Mouse (Mus musculus) stomach, embryonic 15.5 days (tissue): ENCODE data around the gene Fth1. TPM values are rescaled to one million over a fixed set of nuclear protein-coding genes. Genes with fewer than 3 reads are reported as not detected.

ENCODE experiments used
- ATAC-seq: fragments of 200-750 bp; cut with Nextera tagmentation; 2 replicates; pipeline ENCODE4 v1.8.0; 2017; ENCODE audit warnings: low read depth, moderate number of reproducible peaks, moderate TSS enrichment; ENCODE audit not compliant: insufficient read depth, low FRiP score
- H3K27ac ChIP-seq: fragments of 300-500 bp; sonication (generic); 2 replicates; pipeline ENCODE4 v1.5.1; 2015; ENCODE audit warnings: mild to moderate bottlenecking, inconsistent platforms
- H3K27me3 ChIP-seq: fragments of 300-500 bp; sonication (generic); replicated peaks from 2 replicates; pipeline ENCODE4 v1.6.1; 2015; ENCODE audit warnings: inconsistent platforms
- H3K36me3 ChIP-seq: fragments of 300-500 bp; sonication (generic); 2 replicates; pipeline ENCODE4 v1.6.1; 2015; ENCODE audit warnings: inconsistent platforms
- H3K4me1 ChIP-seq: fragments of 300-500 bp; sonication (generic); 2 replicates; pipeline ENCODE4 v1.6.1; 2015; ENCODE audit warnings: inconsistent platforms
- H3K4me2 ChIP-seq: fragments of 300-500 bp; sonication (generic); 2 replicates; pipeline ENCODE4 v1.6.1; 2015; ENCODE audit warnings: mild to moderate bottlenecking, inconsistent platforms
- H3K4me3 ChIP-seq: fragments of 300-500 bp; sonication (generic); replicated peaks from 2 replicates; pipeline ENCODE4 v1.5.1; 2015; ENCODE audit warnings: inconsistent platforms
- H3K9ac ChIP-seq: fragments of 300-500 bp; sonication (generic); 2 replicates; pipeline ENCODE4 v1.6.1; 2015; ENCODE audit warnings: inconsistent platforms
- H3K9me3 ChIP-seq: fragments of 300-500 bp; sonication (generic); 2 replicates; pipeline ENCODE4 v1.6.1; 2016; ENCODE audit warnings: inconsistent platforms
- WGBS: fragments of 180-500 bp; shearing (Covaris S2); methylation state at CpG from one replicate; pipeline ENCODE4 v1.1.7; 2015; 5-methylcytosine and 5-hydroxymethylcytosine counted together
- polyA plus RNA-seq: library from polyadenylated mRNA; unstranded; fragments of >200 nt; fragmentation: Nextera tagmentation; extraction: Ambion mirVana; gene quantifications from 2 replicates; pipeline ENCODE4 v1.2.1, GENCODE M21; 2015

Fth1 gene
- polyA plus RNA-seq, 1 experiment from 2014 or later = 1,987 TPM

GRCm38 (mm10) chr19:9945800-9946564 is 34.4 kb upstream of the Fth1 start:
- Histone ChIP-seq H3K9me3 (no peaks in the 10 kb centered on the region), H3K4me2 (no peak overlapping the region), H3K27me3 (no peaks in the 10 kb centered on the region), H3K4me1 (peaks cover 8% of the 10 kb centered on the region; the same call in 1 of the 2 replicates), H3K9ac (no peak overlapping the region), H3K27ac (no peak overlapping the region), H3K4me3 (no peak overlapping the region), H3K36me3 (no peaks in the 10 kb centered on the region)
- no peak for ATAC-seq
- WGBS = 86% methylated on average over 8 of the region's 8 CpGs

- H3K4me1 ChIP-seq = peaks cover 5% of the 10 kb centered on the region; the same call in 1 of the 2 replicates
- no peak overlapping the region for H3K4me3 ChIP-seq
- H3K27ac ChIP-seq = no peak overlapping the region
- H3K9me3 ChIP-seq = no peaks in the 10 kb centered on the region
- WGBS = 68% methylated on average over 3 of the region's 3 CpGs
- ATAC-seq = no peak
- H3K4me2 ChIP-seq = no peak overlapping the region
- H3K9ac ChIP-seq = no peak overlapping the region
- no peaks in the 10 kb centered on the region for H3K36me3 ChIP-seq
- no peaks in the 10 kb centered on the region for H3K27me3 ChIP-seq
Observed at GRCm38 (mm10) chr19:9946986-9947385, 33.4 kb upstream of the Fth1 start.

DNA sequence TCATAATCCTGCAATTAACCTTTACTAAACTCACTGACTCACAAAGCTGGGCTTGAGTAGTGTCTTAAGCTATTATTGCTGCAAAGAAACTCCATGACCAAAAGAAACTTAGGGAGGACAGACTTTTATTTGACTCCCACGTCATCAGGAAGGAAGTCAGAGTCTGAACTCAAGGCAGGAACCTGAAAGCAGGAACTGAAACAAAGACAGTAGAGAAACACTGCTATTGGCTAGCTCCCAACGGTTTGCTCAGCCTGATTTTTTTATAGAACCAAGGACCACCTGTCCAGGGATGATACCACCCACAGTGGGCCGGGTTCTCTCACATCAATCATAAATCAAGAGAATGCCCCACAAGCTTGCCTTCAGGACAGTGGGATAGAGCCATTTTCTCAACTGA is 28.0 kb upstream of the Fth1 start:
- WGBS = 68% methylated on average over 3 of the region's 3 CpGs
- H3K4me3 ChIP-seq = no peak overlapping the region
- no peak overlapping the region for H3K4me2 ChIP-seq
- no peak overlapping the region for H3K9ac ChIP-seq
- no peaks in the 10 kb centered on the region for H3K9me3 ChIP-seq
- no peak overlapping the region for H3K27ac ChIP-seq
- H3K27me3 ChIP-seq = no peaks in the 10 kb centered on the region
- no peak for ATAC-seq
- peaks cover 11% of the 10 kb centered on the region for H3K4me1 ChIP-seq
- H3K36me3 ChIP-seq = no peaks in the 10 kb centered on the region

DNA sequence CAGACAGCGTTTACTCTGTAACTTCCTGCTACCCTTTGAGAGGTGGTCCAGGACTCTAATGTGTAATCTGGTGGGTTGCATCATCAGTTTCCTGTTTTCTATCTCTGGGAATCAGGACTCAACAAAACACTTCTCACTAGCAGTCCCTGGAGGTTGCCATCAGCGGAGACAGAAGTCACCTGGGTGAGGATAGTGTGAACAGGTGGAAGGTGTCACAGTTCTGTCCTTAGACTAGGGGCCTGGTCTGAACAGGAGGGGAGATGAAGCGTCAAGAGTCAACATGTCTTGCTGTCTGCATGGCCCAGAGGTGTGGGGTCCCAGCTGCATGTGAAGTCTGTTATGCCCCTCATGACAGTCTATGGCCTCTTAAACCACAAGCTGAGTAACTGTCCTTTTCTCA is 27.5 kb upstream of the Fth1 start:
- Histone ChIP-seq H3K36me3 (no peaks in the 10 kb centered on the region), H3K9ac (no peak overlapping the region), H3K4me3 (no peak overlapping the region), H3K9me3 (no peaks in the 10 kb centered on the region), H3K27ac (no peak overlapping the region), H3K4me2 (no peak overlapping the region), H3K27me3 (no peaks in the 10 kb centered on the region), H3K4me1 (peaks cover 11% of the 10 kb centered on the region)
- 73% methylated on average over 3 of the region's 3 CpGs for WGBS
- ATAC-seq = no peak

DNA sequence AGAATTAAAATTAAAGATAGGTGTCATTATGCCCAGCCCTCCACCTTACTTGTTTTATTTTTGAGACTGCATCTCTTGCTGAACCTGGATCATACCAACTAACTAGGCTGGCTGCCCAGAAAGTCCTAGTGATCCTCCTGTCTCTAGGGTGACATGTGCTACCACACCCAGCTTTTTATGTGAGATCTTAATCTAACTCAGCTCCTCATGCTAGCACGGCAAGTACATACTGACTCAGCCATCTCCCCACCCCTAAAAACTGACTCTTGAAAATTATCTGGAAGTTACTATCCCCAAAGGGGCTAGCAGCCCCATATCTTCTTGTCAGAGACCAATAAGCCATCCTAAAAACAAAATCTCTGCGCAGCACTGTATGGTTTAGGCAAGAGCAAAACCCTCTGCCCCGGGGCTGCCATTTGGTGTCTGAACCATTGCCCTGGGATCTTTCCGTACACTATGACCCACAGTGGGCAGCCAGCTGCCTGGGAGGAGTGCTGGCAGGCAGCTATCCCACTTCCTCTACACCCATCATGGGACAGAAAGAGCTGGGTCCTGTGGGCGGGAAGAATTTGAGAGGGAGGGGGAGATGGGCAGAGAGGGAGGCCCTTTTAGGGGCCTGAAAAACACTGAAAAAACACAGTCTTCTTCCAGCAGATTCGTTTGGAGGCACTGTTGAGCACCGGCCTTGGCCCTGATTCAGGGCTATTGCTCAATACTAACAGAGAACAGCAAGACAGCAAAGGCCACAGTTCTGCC is 26.2 kb upstream of the Fth1 start:
- Histone ChIP-seq H3K9ac (no peak overlapping the region), H3K27me3 (no peaks in the 10 kb centered on the region), H3K4me3 (0 out of 2 replicates have a peak overlapping the region, but pooled peaks have one; percentile 2), H3K4me2 (peak overlapping the region; percentile 38), H3K36me3 (no peaks in the 10 kb centered on the region), H3K4me1 (peaks cover 11% of the 10 kb centered on the region), H3K9me3 (no peaks in the 10 kb centered on the region), H3K27ac (peak overlapping the region; percentile 90)
- ATAC-seq = peak; percentile 85
- WGBS = 21% methylated on average over 7 of the region's 7 CpGs

- Histone ChIP-seq H3K36me3 (no peaks in the 10 kb centered on the region), H3K27ac (peak overlapping the region; percentile 90), H3K4me2 (peak overlapping the region; percentile 38), H3K9ac (no peak overlapping the region; the same call in 1 of the 2 replicates), H3K27me3 (no peaks in the 10 kb centered on the region), H3K9me3 (no peaks in the 10 kb centered on the region), H3K4me1 (peaks cover 11% of the 10 kb centered on the region), H3K4me3 (0 out of 2 replicates have a peak overlapping the region, but pooled peaks have one; percentile 2)
- ATAC-seq = peak; percentile 37; the same call in 1 of the 2 replicates
- WGBS = 26% methylated on average over 5 of the region's 5 CpGs
Observed at GRCm38 (mm10) chr19:9954811-9955202, 25.6 kb upstream of the Fth1 start.

GRCm38 (mm10) chr19:9955438-9955837 is 25.0 kb upstream of the Fth1 start:
- H3K27ac ChIP-seq = peak overlapping the region; percentile 90; the same call in 1 of the 2 replicates
- H3K4me1 ChIP-seq = peaks cover 11% of the 10 kb centered on the region
- H3K9ac ChIP-seq = no peak overlapping the region
- no peaks in the 10 kb centered on the region for H3K27me3 ChIP-seq
- H3K4me3 ChIP-seq = no peak overlapping the region
- H3K9me3 ChIP-seq = no peaks in the 10 kb centered on the region
- 72% methylated on average over 1 of the region's 1 CpGs for WGBS
- no peak for ATAC-seq
- no peak overlapping the region for H3K4me2 ChIP-seq
- H3K36me3 ChIP-seq = no peaks in the 10 kb centered on the region

- H3K9ac ChIP-seq = no peak overlapping the region
- H3K9me3 ChIP-seq = no peaks in the 10 kb centered on the region
- no peak overlapping the region for H3K27ac ChIP-seq
- no peak overlapping the region for H3K4me2 ChIP-seq
- no peak overlapping the region for H3K4me3 ChIP-seq
- WGBS = 71% methylated on average over 4 of the region's 4 CpGs
- no peak for ATAC-seq
- no peaks in the 10 kb centered on the region for H3K27me3 ChIP-seq
- peaks cover 11% of the 10 kb centered on the region for H3K4me1 ChIP-seq
- H3K36me3 ChIP-seq = no peaks in the 10 kb centered on the region
Observed at GRCm38 (mm10) chr19:9956624-9957388, 23.6 kb upstream of the Fth1 start.

DNA sequence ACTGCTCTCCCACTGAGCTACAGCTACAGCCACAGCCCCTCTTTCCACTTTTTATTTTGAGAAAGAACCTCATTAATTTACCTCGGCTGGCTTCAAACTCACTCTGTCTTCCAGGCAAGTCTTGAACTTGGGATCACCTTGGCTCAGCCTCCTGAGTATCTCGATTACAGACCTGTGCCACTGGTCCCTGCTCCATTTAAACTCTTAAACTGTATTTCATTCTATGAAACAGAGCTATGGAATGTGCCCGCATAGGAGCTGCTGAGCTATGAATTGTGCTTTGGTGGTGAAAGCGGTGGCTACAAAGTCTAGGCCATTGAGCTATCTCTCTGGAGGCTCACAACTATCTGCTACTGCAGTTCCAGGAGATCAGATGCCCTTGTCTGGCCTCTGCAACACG is 22.4 kb upstream of the Fth1 start:
- H3K4me3 ChIP-seq = no peak overlapping the region
- H3K9ac ChIP-seq = no peak overlapping the region
- H3K4me2 ChIP-seq = no peak overlapping the region
- H3K27ac ChIP-seq = no peak overlapping the region
- H3K4me1 ChIP-seq = peaks cover 11% of the 10 kb centered on the region
- no peaks in the 10 kb centered on the region for H3K9me3 ChIP-seq
- no peak for ATAC-seq
- no peaks in the 10 kb centered on the region for H3K27me3 ChIP-seq
- no peaks in the 10 kb centered on the region for H3K36me3 ChIP-seq
- WGBS = 84% methylated on average over 5 of the region's 5 CpGs

DNA sequence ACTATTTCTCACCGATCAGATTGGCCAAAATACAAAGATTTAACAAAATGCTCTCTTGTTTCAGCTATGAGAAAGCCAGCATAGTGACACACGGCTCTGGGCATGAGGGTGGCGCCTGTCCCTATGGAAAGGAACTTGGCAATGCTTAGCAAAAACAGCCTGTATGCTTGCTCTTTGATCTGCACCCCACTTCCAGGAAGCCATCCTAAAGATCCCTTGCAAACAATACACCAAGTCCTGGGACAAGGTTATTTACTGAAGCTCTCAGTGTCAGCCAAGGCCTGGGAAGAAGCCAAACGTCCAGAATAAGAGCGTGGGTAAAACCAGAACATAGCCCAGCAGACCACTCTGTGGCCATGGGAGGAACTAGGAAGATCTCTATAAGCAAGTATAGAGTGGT is 19.6 kb upstream of the Fth1 start:
- WGBS = 76% methylated on average over 5 of the region's 5 CpGs
- Histone ChIP-seq H3K4me1 (no peaks in the 10 kb centered on the region), H3K27ac (no peak overlapping the region), H3K36me3 (no peaks in the 10 kb centered on the region), H3K4me3 (no peak overlapping the region), H3K9ac (no peak overlapping the region), H3K4me2 (no peak overlapping the region), H3K27me3 (no peaks in the 10 kb centered on the region), H3K9me3 (no peaks in the 10 kb centered on the region)
- ATAC-seq = no peak

DNA sequence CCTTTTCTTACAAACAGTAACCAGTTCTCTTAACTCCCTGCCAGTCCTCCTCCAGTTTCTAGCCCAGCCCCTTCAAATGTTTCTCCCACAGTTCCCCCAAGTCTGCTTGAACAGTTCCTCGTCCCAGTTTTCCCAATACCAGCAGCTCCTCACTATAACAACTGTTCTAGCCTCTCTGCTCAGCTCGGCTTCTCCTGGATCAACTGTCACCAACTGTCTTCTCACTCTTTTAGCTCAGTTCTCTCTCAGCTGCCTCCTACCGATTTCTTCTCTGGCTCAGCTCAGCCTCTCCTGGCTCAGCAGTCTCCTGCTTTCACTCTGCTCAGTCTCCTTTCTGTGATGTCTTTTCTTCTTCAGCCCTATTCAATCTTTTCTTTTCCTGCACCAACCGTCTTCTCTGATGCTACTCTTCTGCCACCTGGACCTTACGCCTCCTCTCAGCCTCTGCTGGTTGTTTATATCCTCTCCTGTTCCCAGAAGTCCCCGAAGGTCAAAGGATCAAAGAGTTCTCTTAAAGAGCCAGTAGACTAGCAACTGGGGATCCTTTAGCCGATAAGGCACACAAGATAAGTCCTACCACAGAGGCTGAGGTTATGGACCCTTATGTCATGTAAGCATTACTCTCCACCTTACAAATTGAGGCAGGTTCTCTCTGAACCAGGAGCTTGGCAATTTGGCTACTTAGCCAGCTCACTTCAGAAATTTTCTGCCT is 16.0 kb upstream of the Fth1 start:
- H3K27ac ChIP-seq = no peak overlapping the region
- WGBS = 15% methylated on average over 7 of the region's 7 CpGs

More for the DNA sequence above, 16.0 kb upstream of the Fth1 start:
- no peaks in the 10 kb centered on the region for H3K9me3 ChIP-seq
- no peaks in the 10 kb centered on the region for H3K4me1 ChIP-seq
- H3K9ac ChIP-seq = no peak overlapping the region
- H3K4me2 ChIP-seq = no peak overlapping the region
- no peaks in the 10 kb centered on the region for H3K27me3 ChIP-seq
- no peaks in the 10 kb centered on the region for H3K36me3 ChIP-seq
- no peak for ATAC-seq
- no peak overlapping the region for H3K4me3 ChIP-seq
